Mouse (Mus musculus) brain, embryonic 18.5 days (tissue): ENCODE results near the gene Ctnna2.

Source experiments
- DNase-seq: peaks from one replicate; pipeline ENCODE4 v3.0.0-alpha.2; 2012; ENCODE audit warnings: low read depth, low spot score

The Ctnna2 gene

GRCm38 (mm10) chr6:76908086-76908485 is 1071.4 kb downstream of the Ctnna2 start:
- no peak for DNase-seq

- no peak for DNase-seq
These were observed 1082.3 kb downstream of the Ctnna2 start for GRCm38 (mm10) chr6:76897156-76897555.
